Mouse (Mus musculus): ENCODE data around the gene Il16. TPM values are rescaled to one million over a fixed set of nuclear protein-coding genes. Genes with fewer than 3 reads are reported as not detected.
"Not testable (repeated sequence)": the region's sequence is repeated elsewhere in the genome, so short reads cannot be mapped to it uniquely, and the experiment has no call there.

Il16 gene
- polyA plus RNA-seq, 1 experiment from 2014 or later = 1.1 TPM

DNA sequence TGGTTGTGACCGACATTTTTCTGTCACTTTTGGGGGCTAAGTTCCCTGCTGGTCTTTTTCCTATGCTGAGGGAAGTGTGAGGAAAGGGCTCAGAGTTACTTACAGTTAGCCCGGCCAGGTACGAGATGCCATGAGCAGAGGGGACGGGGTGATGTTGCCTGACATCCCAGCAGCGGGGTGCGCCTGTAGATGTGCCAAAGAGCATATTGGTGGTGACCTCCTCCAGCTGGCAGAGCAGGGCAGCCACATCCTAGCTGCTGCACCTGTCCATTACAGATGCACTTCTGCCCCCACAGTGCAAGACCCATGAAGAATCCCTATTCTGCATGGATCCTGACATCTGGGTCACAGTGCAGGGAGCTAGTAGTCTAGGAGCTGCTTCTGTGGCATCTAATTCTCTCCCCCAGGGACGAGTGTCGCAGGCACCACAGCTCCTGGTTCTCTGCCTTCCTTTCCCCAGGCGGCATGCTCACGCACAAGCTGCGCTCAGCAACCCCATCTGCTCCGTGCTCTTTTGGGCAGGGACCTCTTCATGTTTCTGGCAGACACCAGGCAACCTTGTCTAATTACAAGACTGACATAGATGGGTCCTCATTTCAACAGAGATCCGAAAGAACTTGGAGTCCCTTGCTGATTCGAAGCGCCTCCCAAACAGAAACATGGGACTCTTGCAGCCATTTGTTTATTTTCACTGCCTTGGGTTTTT, 13.4 kb downstream of the Il16 start:
- Histone ChIP-seq H3K36me3 (no peaks in the 10 kb centered on the region), H3K27ac (no peak overlapping the region), H3K4me1 (replicated peaks) (peaks cover 15% of the 10 kb centered on the region), H3K27me3 (ENCODE audit: insufficient read depth, poor library complexity, severe bottlenecking) (no peaks in the 10 kb centered on the region), H3K9me3 (no peaks in the 10 kb centered on the region), H3K4me3 (no peak overlapping the region)
- WGBS = 81% methylated on average over 15 of the region's 15 CpGs
- DNase-seq (ENCODE audit: low spot score) = no peak

DNA sequence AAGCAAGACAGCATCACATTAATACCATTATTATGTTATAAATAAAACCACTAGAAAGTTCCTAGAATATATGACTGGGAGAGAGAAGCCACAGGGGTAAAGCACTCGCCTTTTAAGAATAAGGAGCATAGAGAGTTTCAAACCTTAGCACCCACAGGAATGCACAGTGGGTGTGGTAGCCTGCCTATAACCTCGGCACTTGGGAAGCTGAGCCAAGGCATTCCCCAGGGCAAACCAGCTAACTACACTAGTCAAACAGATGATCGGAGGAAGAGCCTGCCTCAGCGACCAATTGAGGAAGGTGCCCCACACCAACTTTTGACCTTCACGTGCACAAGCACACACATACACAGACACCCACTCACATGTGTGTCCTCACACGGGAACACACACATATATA, 14.2 kb downstream of the Il16 start:
- no peak for DNase-seq (ENCODE audit: low spot score)
- Histone ChIP-seq H3K4me1 (replicated peaks) (peaks cover 12% of the 10 kb centered on the region), H3K4me3 (no peak overlapping the region), H3K9me3 (no peaks in the 10 kb centered on the region), H3K27ac (no peak overlapping the region), H3K36me3 (no peaks in the 10 kb centered on the region), H3K27me3 (ENCODE audit: insufficient read depth, poor library complexity, severe bottlenecking) (no peaks in the 10 kb centered on the region)
- 82% methylated on average over 6 of the region's 6 CpGs for WGBS

DNA sequence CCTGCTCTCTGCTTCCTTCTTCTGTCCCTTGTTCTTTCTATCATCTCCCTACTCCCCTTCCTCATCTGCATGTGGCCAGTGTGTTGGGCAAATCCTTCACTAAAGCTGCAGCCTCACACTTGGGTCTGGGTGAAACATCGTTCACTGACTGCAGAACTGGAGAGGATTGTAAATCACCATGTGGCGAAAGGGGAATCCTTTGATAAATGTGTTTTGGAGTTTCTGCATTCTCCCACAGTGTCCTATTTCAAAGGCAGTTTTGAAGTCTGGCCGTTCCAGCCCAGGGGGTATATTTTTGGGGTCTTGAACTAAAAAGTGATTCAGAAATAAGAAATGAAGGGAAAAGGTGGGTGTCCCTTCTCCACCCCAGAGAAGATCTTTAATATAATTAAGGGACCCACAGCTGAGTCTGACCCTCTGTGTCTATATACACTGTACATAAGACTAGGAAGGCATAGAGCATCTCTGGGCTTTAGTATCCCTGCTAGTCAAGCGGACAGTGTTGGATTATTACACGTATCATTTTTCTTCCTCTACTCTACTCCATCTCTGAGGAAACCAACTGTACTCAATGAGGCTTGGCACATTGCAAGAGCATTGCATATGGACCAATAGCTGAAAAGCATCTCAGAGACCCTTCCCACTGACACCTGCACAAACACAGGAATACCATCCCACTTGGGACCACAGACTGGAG, 18.4 kb downstream of the Il16 start:
- Histone ChIP-seq H3K4me3 (no peak overlapping the region), H3K27me3 (ENCODE audit: insufficient read depth, poor library complexity, severe bottlenecking) (no peaks in the 10 kb centered on the region), H3K36me3 (no peaks in the 10 kb centered on the region), H3K27ac (no peak overlapping the region), H3K4me1 (replicated peaks) (0 out of 2 replicates have a peak, but pooled peaks cover 3% of the 10 kb centered on the region), H3K9me3 (no peaks in the 10 kb centered on the region)
- WGBS = 75% methylated on average over 5 of the region's 5 CpGs
- no peak for DNase-seq (ENCODE audit: low spot score)

DNA sequence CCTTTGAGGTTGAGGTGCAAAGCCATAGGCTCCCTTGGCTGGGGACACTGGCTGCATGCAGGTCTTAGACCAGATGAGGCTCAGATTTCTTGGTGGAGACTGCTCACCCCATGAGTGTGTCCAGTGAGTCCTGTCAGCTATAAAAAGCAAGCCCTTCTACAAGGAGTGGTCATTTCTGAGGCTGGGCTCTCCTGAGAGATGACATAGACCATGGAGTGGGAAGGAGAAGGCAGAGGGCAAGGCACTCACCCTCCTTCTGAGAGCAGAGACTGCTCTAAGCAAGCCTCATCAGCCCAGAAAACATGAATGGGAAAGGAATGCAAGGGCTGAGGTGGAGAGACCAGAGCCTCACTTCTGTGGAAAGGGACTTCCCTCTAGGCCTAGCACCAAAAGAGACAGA, 19.7 kb downstream of the Il16 start:
- no peaks in the 10 kb centered on the region for H3K9me3 ChIP-seq
- no peaks in the 10 kb centered on the region for H3K4me1 ChIP-seq (replicated peaks)
- no peak for DNase-seq (ENCODE audit: low spot score)

DNA sequence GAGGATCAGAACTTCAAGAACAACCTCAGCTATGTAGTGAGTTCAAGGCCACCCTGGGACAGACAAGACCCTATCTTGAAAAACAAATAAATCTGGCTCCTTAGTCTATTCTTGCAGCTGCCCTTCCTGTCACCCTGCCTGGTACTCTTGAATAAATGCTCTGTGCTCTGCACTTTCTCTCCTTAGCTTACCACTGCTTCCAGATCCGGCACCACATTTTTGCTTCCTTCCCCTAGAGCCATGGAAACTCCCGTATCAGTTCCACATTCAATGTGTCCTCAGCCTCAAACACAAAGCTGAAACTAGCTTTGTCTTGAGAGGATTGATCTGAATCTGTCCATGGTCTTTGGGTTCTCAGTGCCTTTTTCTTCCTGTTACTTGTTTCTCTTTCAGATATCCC, 21.0 kb downstream of the Il16 start:
- 61% methylated on average over 2 of the region's 2 CpGs for WGBS
- Histone ChIP-seq H3K27me3 (ENCODE audit: insufficient read depth, poor library complexity, severe bottlenecking) (no peaks in the 10 kb centered on the region), H3K36me3 (no peaks in the 10 kb centered on the region), H3K4me3 (no peak overlapping the region), H3K27ac (no peak overlapping the region), H3K9me3 (no peaks in the 10 kb centered on the region), H3K4me1 (replicated peaks) (no peaks in the 10 kb centered on the region)
- DNase-seq (ENCODE audit: low spot score) = no peak

More for the DNA sequence above, 19.7 kb downstream of the Il16 start:
- Histone ChIP-seq H3K36me3 (no peaks in the 10 kb centered on the region), H3K27ac (no peak overlapping the region), H3K4me3 (no peak overlapping the region), H3K27me3 (ENCODE audit: insufficient read depth, poor library complexity, severe bottlenecking) (no peaks in the 10 kb centered on the region)

DNA sequence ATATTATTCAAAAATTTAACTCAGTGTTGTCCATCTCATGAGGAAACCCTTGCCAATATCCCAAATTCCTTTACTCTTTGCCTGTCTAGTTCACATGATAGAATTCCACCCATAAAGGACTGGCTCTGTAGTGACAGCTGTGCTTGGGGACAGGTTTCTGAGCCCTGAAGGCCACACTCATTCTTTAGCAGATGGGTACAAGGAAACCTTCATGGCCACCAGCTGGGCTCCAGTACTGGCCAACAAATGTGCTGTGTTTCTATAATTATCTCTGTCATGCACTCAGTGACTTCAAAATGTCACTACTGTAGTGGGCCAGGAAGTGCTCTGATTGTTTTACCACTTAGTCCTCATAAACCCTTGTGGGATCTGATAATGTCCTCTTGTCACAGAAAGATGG, 21.6 kb downstream of the Il16 start:
- H3K27ac ChIP-seq = no peak overlapping the region
- no peaks in the 10 kb centered on the region for H3K4me1 ChIP-seq (replicated peaks)
- H3K4me3 ChIP-seq = no peak overlapping the region
- H3K9me3 ChIP-seq = no peaks in the 10 kb centered on the region
- no peaks in the 10 kb centered on the region for H3K27me3 ChIP-seq (ENCODE audit: insufficient read depth, poor library complexity, severe bottlenecking)
- no peak for DNase-seq (ENCODE audit: low spot score)
- no peaks in the 10 kb centered on the region for H3K36me3 ChIP-seq

DNA sequence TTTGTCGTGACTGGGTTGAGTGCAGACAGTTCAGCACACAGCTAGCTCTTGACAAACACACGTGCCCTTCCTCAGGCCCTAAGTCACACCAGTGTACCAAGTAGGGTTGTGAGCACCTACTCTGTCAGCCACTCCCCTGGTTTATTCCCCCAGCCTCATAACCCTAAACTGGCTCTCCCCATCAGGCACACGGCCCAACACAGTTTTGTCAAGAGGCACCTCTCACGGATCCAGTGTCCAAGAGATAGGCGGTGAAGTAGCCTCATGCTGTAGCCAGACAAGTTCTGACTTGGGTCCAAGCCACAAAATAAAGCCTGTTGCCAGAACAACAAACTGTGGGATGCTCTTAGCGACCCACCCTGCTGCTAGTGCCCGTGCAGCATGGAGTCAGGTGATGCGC, 22.3 kb downstream of the Il16 start:
- WGBS = 92% methylated on average over 8 of the region's 8 CpGs
- Histone ChIP-seq H3K27me3 (ENCODE audit: insufficient read depth, poor library complexity, severe bottlenecking) (no peaks in the 10 kb centered on the region), H3K4me3 (no peak overlapping the region), H3K9me3 (no peaks in the 10 kb centered on the region), H3K4me1 (replicated peaks) (no peaks in the 10 kb centered on the region), H3K27ac (no peak overlapping the region), H3K36me3 (no peaks in the 10 kb centered on the region)
- no peak for DNase-seq (ENCODE audit: low spot score)

DNA sequence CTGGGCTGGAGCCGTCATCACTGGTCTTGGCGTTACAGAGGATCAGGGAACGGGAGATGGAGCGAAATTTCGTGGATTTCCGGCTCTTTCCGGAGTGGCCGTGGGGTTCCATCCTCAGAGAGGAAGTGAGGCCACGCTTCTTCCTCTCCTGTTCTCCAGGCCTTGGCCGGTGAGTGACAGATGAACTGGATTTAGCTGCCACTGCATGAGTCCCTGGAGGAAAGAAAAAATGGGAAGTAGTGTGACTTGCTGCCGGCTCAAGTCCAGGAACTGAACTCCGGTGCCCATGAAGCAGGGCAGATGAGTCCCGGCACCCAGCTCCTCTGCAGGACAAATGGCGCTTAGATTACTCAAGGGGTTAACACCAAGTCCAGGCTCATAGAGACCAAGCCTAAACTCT, 23.0 kb downstream of the Il16 start:
- H3K9me3 ChIP-seq = no peaks in the 10 kb centered on the region
- DNase-seq (ENCODE audit: low spot score) = no peak
- H3K27me3 ChIP-seq (ENCODE audit: insufficient read depth, poor library complexity, severe bottlenecking) = no peaks in the 10 kb centered on the region
- no peak overlapping the region for H3K4me3 ChIP-seq
- H3K36me3 ChIP-seq = no peaks in the 10 kb centered on the region
- H3K4me1 ChIP-seq (replicated peaks) = 0 out of 2 replicates have a peak, but pooled peaks cover under 1% of the 10 kb centered on the region
- H3K27ac ChIP-seq = no peak overlapping the region
- WGBS = 86% methylated on average over 14 of the region's 14 CpGs

DNA sequence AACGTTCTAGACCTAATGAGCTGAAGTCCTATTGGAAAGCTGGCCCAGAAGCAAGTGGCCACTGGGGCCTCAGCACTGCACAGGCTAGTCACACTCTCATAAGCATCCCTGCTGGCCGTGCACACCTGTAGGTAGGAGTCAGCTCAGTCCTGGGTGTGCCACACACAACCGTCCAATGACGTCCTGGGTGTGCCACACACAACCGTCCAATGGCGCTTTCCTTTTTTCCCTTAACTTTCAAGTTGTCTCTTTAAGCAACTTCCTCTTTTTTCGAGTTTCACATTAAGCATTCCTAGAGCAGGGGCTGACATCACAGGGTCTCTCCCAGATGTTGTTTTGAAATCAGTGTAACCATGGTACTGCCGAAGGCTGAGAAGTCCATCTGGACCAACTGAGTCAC, 25.3 kb downstream of the Il16 start:
- no peaks in the 10 kb centered on the region for H3K27me3 ChIP-seq (ENCODE audit: insufficient read depth, poor library complexity, severe bottlenecking)
- H3K36me3 ChIP-seq = no peaks in the 10 kb centered on the region
- H3K4me1 ChIP-seq (replicated peaks) = 0 out of 2 replicates have a peak, but pooled peaks cover 4% of the 10 kb centered on the region
- no peak overlapping the region for H3K27ac ChIP-seq
- no peak for DNase-seq (ENCODE audit: low spot score)
- WGBS = 81% methylated on average over 8 of the region's 8 CpGs
- no peak overlapping the region for H3K4me3 ChIP-seq
- no peaks in the 10 kb centered on the region for H3K9me3 ChIP-seq

DNA sequence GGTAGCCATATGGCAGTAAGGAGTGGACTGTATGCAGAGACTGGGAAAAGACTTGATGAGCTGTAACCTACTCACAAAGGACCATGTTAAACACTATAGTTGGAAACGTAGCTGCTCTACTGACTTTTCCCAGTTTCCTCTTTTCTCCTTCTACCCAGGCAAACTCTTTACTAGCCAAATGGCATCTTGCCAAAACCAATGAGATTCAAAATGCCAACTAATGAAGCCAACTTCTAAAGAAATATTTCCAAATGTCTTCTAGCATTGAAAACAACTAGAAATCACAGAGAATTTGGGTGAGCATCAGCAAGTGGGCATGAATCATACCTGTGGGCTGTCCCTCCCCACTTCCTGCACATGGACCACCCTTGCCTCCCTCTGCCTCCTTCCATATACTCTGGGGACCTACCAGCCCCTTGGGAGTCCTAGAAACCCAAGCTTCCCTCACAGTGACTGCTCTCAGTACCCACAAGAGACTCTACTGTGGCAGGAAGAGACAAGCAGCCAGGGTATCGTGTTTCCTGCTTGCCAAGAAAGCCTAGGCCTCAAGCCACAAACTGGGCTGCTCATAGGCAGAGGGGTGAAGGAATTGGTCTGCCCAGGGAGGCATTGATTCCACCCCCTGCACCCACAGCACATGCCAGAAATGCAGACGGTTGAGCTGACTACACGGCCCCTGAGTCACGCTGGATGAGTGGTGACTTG, 28.4 kb downstream of the Il16 start:
- DNase-seq (ENCODE audit: low spot score) = no peak
- Histone ChIP-seq H3K9me3 (no peaks in the 10 kb centered on the region), H3K27ac (no peak overlapping the region), H3K36me3 (no peaks in the 10 kb centered on the region), H3K27me3 (ENCODE audit: insufficient read depth, poor library complexity, severe bottlenecking) (no peaks in the 10 kb centered on the region), H3K4me3 (no peak overlapping the region), H3K4me1 (replicated peaks) (0 out of 2 replicates have a peak, but pooled peaks cover 4% of the 10 kb centered on the region)
- 67% methylated on average over 5 of the region's 5 CpGs for WGBS

DNA sequence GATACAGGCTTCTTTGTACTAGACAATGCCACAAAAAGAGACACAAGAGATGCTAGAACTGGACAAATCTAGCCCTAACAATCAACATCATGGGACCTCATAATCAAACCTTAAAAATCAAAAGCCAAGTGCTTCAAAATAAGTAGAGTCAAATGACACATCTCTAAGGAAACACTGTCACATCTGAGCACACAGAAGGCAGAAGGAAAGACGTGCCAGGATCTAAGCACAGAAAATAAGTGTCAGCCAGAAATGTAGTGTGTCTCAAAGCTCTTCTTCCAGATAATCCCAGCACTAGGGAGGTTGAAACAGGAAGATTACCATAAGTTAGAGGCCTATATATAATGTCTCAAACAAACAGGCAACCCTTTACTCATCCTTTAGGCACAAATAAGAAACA, 31.9 kb downstream of the Il16 start:
- Histone ChIP-seq H3K36me3 (no peaks in the 10 kb centered on the region), H3K4me1 (replicated peaks) (0 out of 2 replicates have a peak, but pooled peaks cover 4% of the 10 kb centered on the region), H3K27ac (no peak overlapping the region), H3K9me3 (no peaks in the 10 kb centered on the region), H3K4me3 (no peak overlapping the region), H3K27me3 (ENCODE audit: insufficient read depth, poor library complexity, severe bottlenecking) (no peaks in the 10 kb centered on the region)
- DNase-seq (ENCODE audit: low spot score) = no peak
- 71% methylated on average over 1 of the region's 1 CpGs for whole genome bisulfite sequencing

DNA sequence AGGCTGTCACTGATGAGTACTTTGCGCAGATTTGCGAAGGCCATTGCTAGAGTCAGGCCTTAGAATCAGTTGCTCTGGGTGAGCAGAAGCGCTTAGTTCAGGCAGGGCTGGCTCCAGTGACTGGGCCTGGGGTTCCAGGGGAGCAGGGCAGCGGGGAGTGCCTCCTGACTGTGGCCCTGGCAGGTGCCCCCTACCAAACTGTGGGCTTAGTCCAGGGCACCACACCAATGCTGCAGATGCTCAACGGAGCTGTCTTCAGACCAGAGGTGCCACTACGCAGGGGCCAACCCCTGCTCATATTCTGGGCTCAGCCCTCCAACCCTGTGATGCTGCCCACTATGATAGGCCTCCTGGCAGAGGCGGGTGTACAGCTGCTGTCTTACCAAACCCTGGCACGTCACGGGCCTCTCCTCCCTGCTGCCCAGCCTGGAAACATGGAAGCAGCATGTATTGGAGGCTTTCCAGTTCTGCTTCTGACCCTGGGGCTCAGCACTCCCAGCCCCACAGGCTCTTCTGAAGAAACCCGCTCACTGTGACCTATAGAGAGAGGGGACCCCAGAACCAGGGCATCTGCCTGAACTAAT, 33.8 kb downstream of the Il16 start:
- H3K27me3 ChIP-seq (ENCODE audit: insufficient read depth, poor library complexity, severe bottlenecking); H3K9me3 ChIP-seq; H3K4me3 ChIP-seq; H3K4me1 ChIP-seq (replicated peaks); H3K27ac ChIP-seq; DNase-seq (ENCODE audit: low spot score); H3K36me3 ChIP-seq: not testable (repeated sequence)
- 88% methylated on average over 10 of the region's 10 CpGs for WGBS
